Mouse (Mus musculus) cerebellum, adult 9-11 months (tissue): Measurements from ENCODE around the gene Rnf149.

Experiments used
- DNase-seq: peaks from one replicate; pipeline ENCODE4 v3.0.0; 2022

Rnf149 gene

DNA sequence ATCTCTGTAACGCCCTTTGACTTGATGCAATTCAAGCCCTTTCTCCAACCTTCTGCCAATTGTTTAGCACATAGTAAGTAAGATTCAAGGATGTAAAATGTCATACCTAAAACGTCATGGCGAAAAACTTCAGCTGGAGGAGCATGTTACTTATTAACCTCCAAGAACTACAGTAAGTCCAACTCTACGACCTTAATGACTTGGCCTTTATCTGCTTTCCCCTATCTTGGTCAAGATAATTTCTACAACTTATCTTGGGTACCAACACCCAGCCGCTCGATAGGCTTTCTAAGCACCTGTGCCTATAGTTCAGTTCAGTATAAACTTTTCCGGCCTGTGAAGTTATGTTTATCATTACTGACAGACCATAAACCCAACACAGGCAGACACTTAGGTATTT, 3.3 kb downstream of the Rnf149 start:
- no peak for DNase-seq

DNA sequence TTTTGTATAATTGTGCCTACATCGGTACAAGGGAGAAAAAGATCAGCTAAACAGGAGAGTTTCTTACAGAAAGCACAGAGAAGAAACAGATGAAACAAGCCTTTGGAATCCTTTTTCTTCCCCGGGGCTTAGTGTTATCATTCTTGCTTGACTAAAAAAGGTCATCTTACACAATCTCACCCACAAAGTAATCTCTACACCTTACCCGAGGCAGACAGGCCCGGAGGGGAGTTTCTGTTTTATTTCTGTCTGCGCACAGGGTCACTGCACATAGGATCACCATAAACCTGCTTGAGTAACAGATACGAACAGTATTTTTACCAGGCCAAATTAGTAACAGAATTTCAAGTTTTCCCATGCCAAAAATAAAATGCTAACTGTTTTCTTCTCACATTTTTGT, 5.6 kb downstream of the Rnf149 start:
- DNase-seq, result no peak

DNA sequence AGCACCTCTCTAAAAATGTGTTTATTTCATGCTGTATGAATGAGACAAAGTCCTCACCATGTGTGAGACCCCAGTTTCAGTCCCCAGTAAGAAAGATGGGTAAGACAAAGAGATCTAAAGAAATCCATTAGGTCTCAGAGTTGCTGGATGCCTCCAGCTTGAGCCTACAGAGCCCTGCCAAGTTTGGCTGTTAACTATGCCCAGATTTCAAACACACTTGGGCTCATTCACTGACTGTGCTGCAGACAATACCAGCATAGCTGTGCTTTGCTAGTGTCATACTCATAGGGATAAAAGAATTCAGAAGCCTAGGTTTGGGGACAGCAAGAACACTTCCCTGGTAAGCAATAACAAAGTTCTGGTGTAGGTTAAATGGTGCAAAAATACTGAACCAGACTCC, 9.1 kb downstream of the Rnf149 start:
- DNase-seq, result no peak

DNA sequence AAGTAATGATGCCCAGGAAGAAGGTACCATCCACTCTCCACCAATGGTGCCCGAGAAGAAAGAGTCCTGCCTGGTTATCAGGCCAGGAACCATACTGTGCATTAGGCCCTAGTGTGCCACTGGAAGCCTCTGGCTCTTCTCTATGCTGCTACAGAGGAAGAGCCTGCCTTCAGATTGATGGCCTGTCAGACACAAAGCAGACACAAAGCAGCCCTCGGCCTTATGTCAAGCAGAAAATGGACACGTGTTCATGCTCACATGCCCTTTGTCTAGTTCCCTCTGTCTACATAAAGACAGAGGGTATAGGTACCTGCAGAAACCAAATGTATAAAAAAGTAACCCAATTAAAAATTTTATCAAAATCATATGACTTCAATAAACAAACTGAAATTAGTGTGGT, 12.6 kb downstream of the Rnf149 start:
- DNase-seq, result no peak

DNA sequence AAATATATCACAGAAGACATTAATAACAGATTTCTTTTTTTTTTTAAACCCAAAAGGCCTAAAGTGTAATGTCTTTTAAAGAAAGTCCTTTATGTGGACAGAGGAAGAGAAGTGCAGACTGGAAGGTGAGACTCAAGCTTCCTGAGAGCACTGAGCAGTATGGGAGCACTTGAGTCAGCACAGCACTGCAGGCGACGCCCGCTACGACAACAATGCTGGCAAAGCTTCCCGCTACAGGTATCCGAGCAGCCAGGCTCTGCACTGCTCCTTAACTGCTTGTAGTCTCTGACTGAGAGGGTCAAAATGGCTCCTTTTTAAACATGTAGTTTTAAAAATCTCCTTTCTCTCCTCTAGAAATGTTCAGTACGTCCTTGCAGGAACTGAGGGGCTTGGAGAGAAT, 14.0 kb downstream of the Rnf149 start:
- DNase-seq, result no peak

DNA sequence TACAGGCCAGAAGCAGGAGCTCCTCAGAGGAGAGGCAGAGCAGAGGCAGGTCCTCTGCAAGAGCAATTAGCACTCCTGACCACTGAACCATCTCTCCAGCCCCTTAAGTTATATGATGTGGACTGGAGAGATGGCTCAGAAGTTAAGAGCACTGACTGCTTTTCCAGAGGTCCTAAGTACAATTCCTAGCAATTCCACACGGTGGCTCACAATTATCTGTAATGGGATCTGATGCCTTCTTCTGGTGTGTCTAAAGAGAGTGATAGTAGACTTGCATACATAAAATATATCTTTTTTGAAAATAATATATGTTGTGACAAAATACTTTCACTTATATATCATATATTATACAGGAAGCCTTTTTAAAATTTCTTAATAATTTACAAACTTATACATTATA, 15.3 kb downstream of the Rnf149 start:
- DNase-seq, result no peak

DNA sequence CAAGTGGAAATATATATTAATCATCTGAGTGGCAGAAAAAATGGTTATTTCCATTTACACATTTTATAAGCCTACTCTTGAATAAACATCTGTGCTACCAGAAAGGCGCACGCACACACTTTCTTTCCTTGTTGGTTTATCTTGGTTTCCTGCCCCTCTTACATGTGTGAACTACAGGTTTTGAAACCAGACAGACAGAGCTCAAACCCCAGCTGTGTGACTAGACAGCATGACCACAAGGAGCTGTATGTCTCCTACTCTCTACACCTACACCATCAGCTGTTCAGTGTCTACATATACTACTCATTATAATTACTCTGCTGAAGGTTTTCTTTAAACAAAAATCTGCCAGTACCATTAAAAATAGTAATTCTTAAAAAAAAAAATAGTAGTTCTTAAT, 18.2 kb downstream of the Rnf149 start:
- no peak for DNase-seq

DNA sequence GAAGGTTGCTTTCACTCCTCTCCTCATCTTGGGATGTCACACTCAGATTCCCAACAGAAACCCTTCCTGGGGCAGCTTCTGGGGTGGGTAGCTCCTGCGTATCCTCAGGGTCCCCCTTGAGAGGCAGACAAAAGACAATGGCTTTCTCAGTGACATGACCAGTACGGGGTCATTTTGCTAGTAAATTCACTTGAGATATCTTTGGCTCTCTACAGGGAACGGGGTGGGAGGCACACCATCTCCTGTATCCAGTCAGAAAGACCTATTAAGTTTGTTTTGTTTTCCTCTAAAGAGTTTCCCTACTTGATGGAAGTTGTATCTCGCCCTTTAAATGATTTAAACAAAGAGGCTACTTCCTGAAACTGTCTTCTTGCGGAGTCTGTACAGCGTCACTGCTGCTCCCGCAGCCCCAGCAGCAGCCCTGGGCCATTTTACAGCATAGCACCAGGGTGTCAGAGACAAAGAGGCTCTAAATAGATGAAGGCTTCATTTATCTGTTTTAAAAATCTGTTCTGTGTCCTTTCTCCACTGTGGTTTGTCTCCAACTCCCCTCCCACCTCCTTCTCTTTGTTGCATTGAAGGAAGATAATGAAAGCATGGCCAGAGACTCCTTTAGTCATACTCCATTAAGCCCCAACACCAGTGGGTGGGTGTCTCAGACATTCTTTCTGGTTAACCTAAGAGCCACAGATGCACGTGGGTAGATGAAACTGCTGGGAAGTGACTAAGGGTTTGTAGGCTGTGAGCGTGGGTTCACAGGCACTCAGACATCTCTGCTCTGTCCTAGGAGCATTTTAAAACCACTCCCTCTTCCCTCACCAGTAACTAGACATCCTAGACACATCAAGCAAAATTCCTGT, 21.4 kb downstream of the Rnf149 start:
- DNase-seq, result no peak

DNA sequence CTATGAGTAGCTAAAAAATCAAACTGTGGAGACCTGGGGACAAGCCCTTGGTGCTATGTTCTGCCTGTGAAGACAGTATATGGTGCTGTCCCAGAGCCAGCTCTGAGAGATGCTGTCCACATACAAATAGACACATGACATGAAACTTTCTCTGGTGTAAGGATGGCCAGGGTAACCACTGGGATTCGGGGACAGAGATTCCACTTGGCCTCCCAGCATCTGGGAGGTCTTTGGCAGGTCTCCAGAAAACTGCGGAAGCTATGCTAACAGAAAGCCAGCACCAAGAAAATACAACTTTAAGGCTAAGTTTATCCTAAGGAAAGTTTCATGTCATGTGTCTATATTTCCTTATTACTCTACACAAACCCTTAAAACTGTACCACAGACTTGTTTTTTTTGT, 27.4 kb downstream of the Rnf149 start:
- no peak for DNase-seq

DNA sequence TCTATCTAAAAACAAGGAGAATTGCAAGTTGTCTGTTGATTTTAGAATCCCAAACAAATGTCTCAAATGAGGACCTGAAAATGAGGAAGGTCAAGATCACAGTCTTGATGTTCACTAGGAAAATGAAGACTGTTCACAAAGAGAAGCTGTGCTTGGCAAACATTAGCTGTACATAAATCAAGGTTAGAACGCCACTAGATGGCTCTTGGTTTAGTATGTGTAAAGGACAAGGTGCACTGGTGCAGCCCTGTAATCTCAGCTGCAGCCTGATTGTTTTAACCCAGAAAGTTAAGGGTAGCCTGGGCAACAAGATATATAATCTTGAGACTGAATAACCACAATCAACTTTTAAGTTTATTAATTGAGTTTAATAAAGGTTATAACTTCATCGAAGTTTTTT, 30.0 kb downstream of the Rnf149 start:
- DNase-seq, result no peak

DNA sequence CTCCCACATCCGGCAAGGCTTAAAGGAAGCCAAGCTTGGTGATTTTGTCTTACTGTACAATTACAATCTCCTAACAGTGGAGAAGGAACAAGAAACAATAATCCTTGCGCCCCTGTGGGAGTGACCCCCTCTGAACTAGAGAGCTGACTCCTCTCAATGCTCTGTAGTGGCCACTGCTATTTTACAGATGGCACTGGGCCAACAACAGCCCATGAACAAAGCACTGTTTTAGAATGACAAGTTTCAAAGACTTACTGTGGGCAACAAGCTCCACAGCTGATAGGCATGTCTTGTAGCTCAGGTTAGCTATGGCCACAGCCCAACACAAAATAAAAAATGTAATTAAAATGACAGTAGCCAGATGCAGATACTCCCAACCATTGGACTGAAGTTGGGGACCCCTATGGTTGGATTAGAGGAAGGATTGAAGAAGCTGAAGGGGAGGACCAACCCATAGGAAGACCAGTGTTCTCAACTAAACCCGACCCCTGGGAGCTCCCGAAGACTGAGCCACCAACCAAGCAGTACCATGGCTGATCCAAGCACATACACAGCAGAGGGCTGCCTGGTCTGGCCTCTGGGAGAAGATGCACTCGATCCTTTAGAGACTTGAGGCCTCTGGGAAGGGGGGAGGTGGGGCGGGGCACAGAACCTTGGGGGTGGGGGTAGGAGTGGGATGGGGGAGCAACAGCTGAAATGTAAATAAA, 30.9 kb downstream of the Rnf149 start:
- no peak for DNase-seq

DNA sequence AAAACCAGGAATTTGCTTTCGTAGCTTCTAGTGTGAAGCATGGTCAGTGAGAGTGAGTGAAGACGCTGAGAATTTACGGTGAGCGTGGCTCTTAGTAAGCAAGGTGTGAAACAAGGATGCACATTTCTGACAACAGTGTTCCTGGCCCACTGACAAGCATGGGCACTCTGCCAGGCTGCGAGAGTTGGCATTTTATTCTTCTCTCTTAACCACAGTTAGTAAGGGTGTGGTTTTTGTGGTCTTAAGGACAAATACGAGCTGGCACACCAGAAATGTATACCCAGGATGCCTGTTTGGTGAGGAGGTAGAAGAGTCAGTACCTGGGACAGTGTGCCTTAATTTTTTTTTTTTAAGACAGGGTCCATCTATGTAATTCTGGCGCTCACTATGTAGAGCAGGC, 31.6 kb downstream of the Rnf149 start:
- DNase-seq, result no peak

DNA sequence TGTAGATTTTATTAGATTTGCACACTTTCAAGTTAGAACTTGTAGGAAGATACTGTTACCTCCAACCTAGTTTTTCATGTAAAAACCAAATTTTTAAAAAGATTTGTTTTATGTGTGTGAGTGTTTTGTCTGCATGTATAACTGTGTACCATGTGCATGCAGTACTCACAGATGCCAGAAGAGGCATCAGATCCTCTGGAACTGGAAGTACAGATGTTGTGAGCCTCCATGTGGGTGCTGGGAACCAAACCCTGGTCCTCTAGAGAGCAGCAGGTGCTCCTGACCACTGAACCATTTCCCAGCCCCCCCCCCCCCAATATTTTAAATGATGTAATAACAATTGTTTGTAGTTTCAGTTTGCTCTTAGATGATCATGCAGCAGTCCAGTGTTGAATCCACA, 36.6 kb downstream of the Rnf149 start:
- no peak for DNase-seq

DNA sequence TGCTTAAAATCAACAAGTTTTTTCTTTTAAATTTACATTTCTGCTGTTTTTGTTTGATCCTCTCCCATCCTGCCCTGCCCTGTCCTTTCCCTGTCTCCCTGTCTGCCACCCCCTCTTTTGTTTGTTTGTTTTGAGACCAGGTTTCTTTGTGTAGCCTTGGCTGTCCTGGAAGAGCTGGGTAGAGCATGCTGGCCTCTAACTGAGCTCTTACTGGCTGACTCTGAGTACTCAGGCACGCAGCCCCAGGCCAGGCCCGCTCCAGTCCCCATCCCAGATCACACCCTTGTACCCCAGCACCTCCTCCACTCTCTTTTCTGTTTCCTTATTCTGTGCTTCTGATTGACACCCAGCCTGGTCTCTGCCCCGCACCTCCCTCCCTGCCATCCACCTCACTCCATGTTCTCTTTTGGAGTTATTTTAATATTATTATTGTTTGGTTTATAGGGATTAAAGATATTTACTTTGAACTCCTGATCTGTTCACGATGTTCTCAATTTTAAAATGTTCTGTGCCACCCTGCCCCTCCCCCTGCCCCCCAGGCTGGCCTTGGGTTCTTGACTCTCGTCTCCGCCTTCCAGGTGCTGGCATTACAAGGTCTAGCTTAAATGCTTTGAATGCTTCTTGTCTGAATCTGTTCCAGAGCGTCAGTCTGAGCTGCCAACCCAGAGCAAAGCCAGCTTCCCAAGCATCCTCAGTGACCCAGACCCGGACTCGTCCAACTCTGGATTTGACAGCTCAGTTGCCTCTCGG, 39.4 kb downstream of the Rnf149 start:
- no peak for DNase-seq

DNA sequence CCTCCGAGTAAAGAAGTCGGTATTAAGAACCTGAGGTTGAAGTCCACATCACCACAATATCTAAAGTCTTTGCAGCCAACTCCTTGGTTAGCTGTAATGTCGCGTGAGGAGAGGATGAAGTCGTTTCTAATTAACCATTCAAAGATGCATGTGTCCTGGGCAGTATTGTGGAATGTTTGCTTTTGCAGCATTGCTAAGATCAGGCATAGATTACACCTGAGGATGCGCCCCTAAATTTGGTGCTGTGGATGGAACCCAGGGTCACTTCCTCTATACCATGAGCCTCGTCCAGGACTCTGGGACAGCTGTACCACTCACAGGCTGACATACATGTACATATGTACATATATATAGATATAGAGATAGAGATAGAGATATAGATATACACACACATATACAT, 40.5 kb downstream of the Rnf149 start:
- DNase-seq, result no peak

DNA sequence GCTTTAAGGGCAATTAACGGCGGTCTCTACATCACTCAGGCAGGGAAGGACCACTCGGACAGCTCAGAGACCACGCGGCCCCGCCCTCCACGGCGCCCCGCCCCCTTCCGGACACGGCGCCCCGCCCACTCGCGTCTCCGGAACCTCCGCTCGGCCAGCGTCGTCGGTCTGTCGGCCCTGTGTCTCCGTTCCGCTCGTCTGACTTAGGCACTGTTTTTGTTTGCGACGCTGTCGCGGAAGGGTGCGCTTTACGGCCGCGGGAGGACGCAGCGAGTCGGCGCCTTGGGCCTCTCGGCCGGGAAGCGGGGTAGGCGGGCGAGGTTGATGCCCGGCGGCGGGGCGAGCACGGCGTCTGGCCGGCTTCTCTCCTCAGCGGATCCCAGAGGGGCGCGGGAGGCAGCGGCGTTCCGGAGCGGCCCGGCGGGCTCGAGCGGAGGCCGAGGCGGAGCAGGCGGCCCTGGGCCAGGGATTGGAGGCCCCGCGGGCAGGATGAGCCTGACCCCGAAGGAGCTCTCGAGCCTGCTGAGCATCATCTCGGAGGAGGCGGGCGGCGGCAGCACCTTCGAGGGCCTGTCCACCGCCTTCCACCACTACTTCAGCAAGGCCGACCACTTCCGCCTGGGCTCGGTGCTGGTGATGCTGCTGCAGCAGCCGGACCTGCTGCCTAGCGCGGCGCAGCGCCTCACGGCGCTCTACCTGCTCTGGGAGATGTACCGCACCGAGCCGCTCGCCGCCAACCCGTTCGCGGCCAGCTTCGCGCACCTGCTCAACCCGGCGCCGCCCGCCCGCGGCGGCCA, 41.5 kb downstream of the Rnf149 start:
- peak; percentile 98 for DNase-seq

DNA sequence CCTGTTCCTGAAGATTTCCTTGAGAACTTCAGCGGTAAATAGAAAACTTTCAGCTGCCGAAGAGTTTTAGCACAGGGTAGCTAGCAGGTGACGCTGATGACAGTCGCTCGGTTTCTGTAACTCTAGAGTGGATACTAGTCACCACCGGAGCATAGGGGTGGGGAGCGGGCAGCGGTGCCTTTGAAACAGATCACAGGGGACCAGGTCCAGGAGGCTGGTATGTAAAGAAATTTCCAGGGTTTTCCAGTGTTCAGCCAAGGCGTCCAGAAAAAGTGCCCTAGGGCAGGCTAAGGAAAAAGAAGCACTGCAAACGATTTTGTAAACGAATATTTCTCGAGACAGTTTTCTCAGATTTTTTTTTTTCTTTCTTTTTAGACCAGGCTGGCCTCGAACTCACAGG, 42.4 kb downstream of the Rnf149 start, which contains the start of gene Cnot11:
Gene Cnot11, plus strand, starts transcription at position 162 of the 400 bp plus-strand sequence.
- DNase-seq, result peak; percentile 59

DNA sequence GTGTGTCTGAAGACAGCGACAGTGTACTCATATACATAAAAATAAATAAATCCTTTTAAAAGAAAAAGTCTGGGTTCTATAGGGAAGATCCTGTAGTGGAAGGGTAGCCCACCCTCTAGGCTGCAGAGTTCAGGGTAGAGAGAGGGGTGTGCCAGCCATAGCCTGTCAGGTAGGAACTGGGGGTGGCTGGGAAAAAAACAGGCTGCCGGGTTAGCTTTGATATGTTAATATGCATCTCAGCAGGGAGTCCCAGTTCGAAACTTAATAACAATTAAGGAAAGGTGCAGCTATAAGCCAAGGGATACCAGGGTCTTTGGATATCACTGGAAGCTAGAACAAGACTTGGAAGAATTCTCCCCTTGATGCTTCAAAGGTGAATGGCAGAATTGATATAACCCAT, 43.3 kb downstream of the Rnf149 start:
- no peak for DNase-seq

DNA sequence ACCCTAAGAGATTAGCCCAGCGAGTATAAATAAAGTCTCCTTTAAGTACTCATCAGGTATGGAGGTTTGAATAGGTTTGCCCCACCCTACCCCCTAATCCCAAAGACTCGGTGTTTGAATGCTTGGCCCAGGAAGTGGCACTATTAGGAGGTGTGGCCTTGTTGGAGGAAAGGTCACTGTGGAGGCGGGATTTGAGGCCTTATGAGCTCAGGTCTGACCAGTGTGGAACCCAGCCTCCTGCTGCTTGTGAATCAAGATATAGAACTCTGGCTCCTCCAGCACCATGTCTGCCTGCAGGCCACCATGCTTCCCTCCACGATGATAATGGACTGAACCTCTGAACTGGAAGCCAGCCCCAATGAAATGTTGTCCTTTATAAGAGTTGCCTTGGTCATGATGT, 46.2 kb downstream of the Rnf149 start:
- DNase-seq, result no peak

DNA sequence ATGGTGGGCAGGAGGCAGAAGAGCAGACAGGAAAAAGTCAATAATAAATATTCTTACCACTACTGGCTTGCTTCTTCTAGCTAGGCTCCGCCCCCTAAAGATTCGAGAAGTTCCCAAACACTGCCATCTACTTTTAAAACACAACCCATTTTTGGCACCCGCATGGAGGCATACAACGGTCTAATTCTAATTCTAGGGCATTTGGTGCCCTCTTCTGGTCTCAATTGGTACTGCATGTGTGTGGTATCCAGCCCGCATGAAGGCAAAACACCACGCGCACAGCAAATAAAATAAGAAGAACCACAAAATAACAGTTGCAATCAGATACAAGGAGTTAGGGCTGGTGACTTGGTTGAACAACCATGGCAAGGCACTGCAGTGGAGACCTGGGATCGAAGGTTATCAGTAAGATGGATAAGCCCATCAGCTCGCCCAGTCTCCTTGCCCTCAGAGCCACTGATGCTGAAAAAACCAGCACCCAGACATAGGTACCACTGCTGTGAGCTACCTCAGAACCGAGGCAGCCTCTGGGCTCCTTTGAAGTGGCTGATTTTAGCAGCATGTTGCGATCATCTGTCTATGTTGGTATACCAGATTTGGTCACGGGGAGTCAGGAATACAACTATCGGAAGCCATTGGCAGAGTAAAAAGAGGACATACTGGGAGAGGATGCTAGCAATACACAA, 46.8 kb downstream of the Rnf149 start:
- DNase-seq, result peak; percentile 73

DNA sequence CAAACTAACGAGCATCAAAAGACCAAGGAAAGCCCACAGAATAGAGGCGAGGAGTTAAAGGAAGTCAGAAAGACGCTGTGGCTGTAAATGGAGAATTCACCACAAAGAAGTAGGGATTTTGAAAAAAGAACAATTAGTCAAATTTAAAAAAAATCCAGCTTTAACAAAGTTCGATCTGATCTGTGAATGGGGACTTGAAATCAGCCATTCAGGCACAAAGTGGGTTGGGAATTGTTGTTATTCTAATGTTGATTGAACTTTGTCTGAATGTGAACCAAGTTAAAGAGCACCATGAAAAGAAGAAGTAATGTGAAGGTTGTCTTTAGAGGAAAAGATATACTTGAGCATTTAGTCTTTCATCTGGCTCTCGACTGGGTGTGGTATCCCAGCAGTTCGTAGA, 48.9 kb downstream of the Rnf149 start:
- DNase-seq, result no peak

DNA sequence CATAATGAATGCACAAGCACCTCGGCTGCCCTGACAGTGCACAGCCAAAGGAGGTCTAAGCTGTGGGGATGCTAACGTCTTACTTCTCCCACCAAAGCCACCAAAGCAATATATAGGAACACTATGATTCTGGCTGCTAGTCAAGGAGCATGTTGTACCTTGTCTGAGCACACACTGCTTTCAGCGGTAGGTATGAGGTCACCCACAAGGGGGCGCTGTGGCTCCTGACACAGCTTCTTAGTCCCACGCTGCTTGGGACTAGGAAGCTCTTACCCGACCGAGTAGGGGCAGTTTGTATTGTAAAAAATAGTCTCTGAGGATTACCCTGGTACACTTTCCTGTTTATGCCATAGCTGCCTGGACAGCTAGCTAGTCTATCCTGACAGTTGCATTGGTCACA, 49.8 kb downstream of the Rnf149 start:
- DNase-seq, result peak; percentile 66
